Mouse (Mus musculus): ENCODE measurements around the gene Gnai2. TPM values are rescaled to one million over a fixed set of nuclear protein-coding genes. Genes with fewer than 3 reads are reported as not detected.

Gene Gnai2
- polyA plus RNA-seq, 1 experiment from 2014 or later, result 334 TPM

GRCm38 (mm10) chr9:107587833-107588639 is 47.1 kb downstream of the Gnai2 start:
- Histone ChIP-seq H3K4me3 (replicated peaks) (peak overlapping the region; percentile 74), H3K27me3 (replicated peaks) (no peaks in the 10 kb centered on the region), H3K9ac (peak overlapping the region; percentile 63), H3K36me3 (peaks cover 37% of the 10 kb centered on the region), H3K4me2 (replicated peaks) (peak overlapping the region; percentile 73), H3K9me3 (no peaks in the 10 kb centered on the region), H3K27ac (peak overlapping the region; percentile 49; the same call in 1 of the 2 replicates), H3K4me1 (replicated peaks) (peaks cover 28% of the 10 kb centered on the region)
- no peak for ATAC-seq
- 2% methylated on average over 33 of the region's 33 CpGs for WGBS

- Histone ChIP-seq H3K27me3 (replicated peaks) (no peaks in the 10 kb centered on the region), H3K4me3 (replicated peaks) (peak within 1 kb of the TSS; percentile 74), H3K4me1 (replicated peaks) (peaks cover 31% of the 10 kb centered on the region), H3K9ac (peak within 1 kb of the TSS; percentile 63), H3K9me3 (no peaks in the 10 kb centered on the region), H3K4me2 (replicated peaks) (peak within 1 kb of the TSS; percentile 73), H3K27ac (peak within 1 kb of the TSS; percentile 79), H3K36me3 (peaks cover 32% of the 10 kb centered on the region)
- ATAC-seq, result peak; percentile 97
- WGBS, result 12% methylated on average over 46 of the region's 46 CpGs
Measured at GRCm38 (mm10) chr9:107586974-107587832, 48.0 kb downstream of the Gnai2 start, which contains the start of gene Ifrd2. Ifrd2 (plus strand) TSS chr9:107587642.

GRCm38 (mm10) chr9:107586504-107586903 is 48.7 kb downstream of the Gnai2 start:
- Histone ChIP-seq H3K4me3 (replicated peaks) (no peak overlapping the region), H3K4me2 (replicated peaks) (no peak overlapping the region; the same call in 1 of the 2 replicates), H3K27ac (peak overlapping the region; percentile 79), H3K27me3 (replicated peaks) (no peaks in the 10 kb centered on the region), H3K4me1 (replicated peaks) (peaks cover 38% of the 10 kb centered on the region), H3K36me3 (peaks cover 26% of the 10 kb centered on the region), H3K9ac (no peak overlapping the region), H3K9me3 (no peaks in the 10 kb centered on the region)
- ATAC-seq, result no peak
- WGBS, result 89% methylated on average over 5 of the region's 5 CpGs

GRCm38 (mm10) chr9:107583174-107583573 is 52.0 kb downstream of the Gnai2 start:
- peaks cover 22% of the 10 kb centered on the region for H3K4me1 ChIP-seq (replicated peaks)
- peaks cover 9% of the 10 kb centered on the region for H3K36me3 ChIP-seq
- no peak overlapping the region for H3K27ac ChIP-seq
- H3K9me3 ChIP-seq, result no peaks in the 10 kb centered on the region
- H3K9ac ChIP-seq, result no peak overlapping the region
- H3K27me3 ChIP-seq (replicated peaks), result no peaks in the 10 kb centered on the region
- WGBS, result 92% methylated on average over 14 of the region's 14 CpGs
- ATAC-seq, result no peak
- no peak overlapping the region for H3K4me2 ChIP-seq (replicated peaks)
- H3K4me3 ChIP-seq (replicated peaks), result no peak overlapping the region

GRCm38 (mm10) chr9:107582509-107583062 is 52.6 kb downstream of the Gnai2 start:
- H3K27me3 ChIP-seq (replicated peaks), result no peaks in the 10 kb centered on the region
- peak overlapping the region; percentile 6; the same call in 1 of the 2 replicates for H3K9ac ChIP-seq
- ATAC-seq, result no peak
- no peak overlapping the region for H3K4me2 ChIP-seq (replicated peaks)
- no peak overlapping the region for H3K4me3 ChIP-seq (replicated peaks)
- H3K36me3 ChIP-seq, result peaks cover 9% of the 10 kb centered on the region
- no peak overlapping the region for H3K27ac ChIP-seq
- 86% methylated on average over 7 of the region's 7 CpGs for WGBS
- peaks cover 21% of the 10 kb centered on the region for H3K4me1 ChIP-seq (replicated peaks)
- no peaks in the 10 kb centered on the region for H3K9me3 ChIP-seq

- Histone ChIP-seq H3K36me3 (peaks cover 9% of the 10 kb centered on the region), H3K9ac (peak overlapping the region; percentile 71), H3K27ac (peak overlapping the region; percentile 90; the same call in 1 of the 2 replicates), H3K4me2 (replicated peaks) (peak overlapping the region; percentile 86), H3K4me3 (replicated peaks) (peak overlapping the region; percentile 57), H3K27me3 (replicated peaks) (no peaks in the 10 kb centered on the region), H3K9me3 (no peaks in the 10 kb centered on the region), H3K4me1 (replicated peaks) (peaks cover 29% of the 10 kb centered on the region)
- 70% methylated on average over 4 of the region's 4 CpGs for WGBS
- no peak for ATAC-seq
Measured at GRCm38 (mm10) chr9:107581584-107581983, 53.6 kb downstream of the Gnai2 start.

- Histone ChIP-seq H3K27me3 (replicated peaks) (no peaks in the 10 kb centered on the region), H3K36me3 (peaks cover 9% of the 10 kb centered on the region), H3K27ac (peak within 1 kb of the TSS; percentile 90), H3K4me2 (replicated peaks) (peak within 1 kb of the TSS; percentile 86), H3K4me1 (replicated peaks) (peaks cover 36% of the 10 kb centered on the region), H3K9ac (peak within 1 kb of the TSS; percentile 71), H3K4me3 (replicated peaks) (peak within 1 kb of the TSS; percentile 57), H3K9me3 (no peaks in the 10 kb centered on the region)
- WGBS, result under 1% methylated on average over 32 of the region's 32 CpGs
- peak; percentile 81 for ATAC-seq
Measured at GRCm38 (mm10) chr9:107580501-107581317, 54.5 kb downstream of the Gnai2 start, which contains the start of gene Hyal3. Hyal3 (plus strand) TSS chr9:107580818.

- WGBS, result 96% methylated on average over 14 of the region's 14 CpGs
- Histone ChIP-seq H3K4me3 (replicated peaks) (no peak overlapping the region), H3K27me3 (replicated peaks) (no peaks in the 10 kb centered on the region), H3K9me3 (no peaks in the 10 kb centered on the region), H3K36me3 (peaks cover 12% of the 10 kb centered on the region), H3K27ac (no peak overlapping the region; the same call in 1 of the 2 replicates), H3K4me1 (replicated peaks) (peaks cover 36% of the 10 kb centered on the region), H3K9ac (no peak overlapping the region), H3K4me2 (replicated peaks) (no peak overlapping the region)
- no peak for ATAC-seq
Measured at GRCm38 (mm10) chr9:107579023-107579900, 55.9 kb downstream of the Gnai2 start.

- peaks cover 10% of the 10 kb centered on the region for H3K36me3 ChIP-seq
- 0 out of 2 replicates have a peak within 1 kb of the TSS, but pooled peaks have one; percentile 8 for H3K9ac ChIP-seq
- H3K4me3 ChIP-seq (replicated peaks), result no peak within 1 kb of the TSS
- no peak for ATAC-seq
- H3K27ac ChIP-seq, result no peak within 1 kb of the TSS; the same call in 1 of the 2 replicates
- H3K9me3 ChIP-seq, result no peaks in the 10 kb centered on the region
- peaks cover 36% of the 10 kb centered on the region for H3K4me1 ChIP-seq (replicated peaks)
- 69% methylated on average over 3 of the region's 3 CpGs for WGBS
- no peaks in the 10 kb centered on the region for H3K27me3 ChIP-seq (replicated peaks)
- no peak within 1 kb of the TSS for H3K4me2 ChIP-seq (replicated peaks)
Measured at GRCm38 (mm10) chr9:107578587-107578986, 56.6 kb downstream of the Gnai2 start, which contains the start of gene Naa80. Naa80 (plus strand) TSS chr9:107578887.

GRCm38 (mm10) chr9:107577871-107578270 is 57.3 kb downstream of the Gnai2 start:
- Histone ChIP-seq H3K27me3 (replicated peaks) (no peaks in the 10 kb centered on the region), H3K27ac (no peak overlapping the region), H3K4me2 (replicated peaks) (no peak overlapping the region), H3K4me3 (replicated peaks) (no peak overlapping the region), H3K9me3 (no peaks in the 10 kb centered on the region), H3K9ac (0 out of 2 replicates have a peak overlapping the region, but pooled peaks have one; percentile 8), H3K36me3 (peaks cover 8% of the 10 kb centered on the region), H3K4me1 (replicated peaks) (peaks cover 36% of the 10 kb centered on the region)
- ATAC-seq, result no peak
- WGBS, result 90% methylated on average over 10 of the region's 10 CpGs
